Mouse (Mus musculus): ENCODE measurements around the gene Gm6096. TPM values are rescaled to one million over a fixed set of nuclear protein-coding genes. Genes with fewer than 3 reads are reported as not detected.
A peak's percentile ranks its signal among the peaks of the same experiment; 100 is the strongest.

Gene Gm6096
- polyA plus RNA-seq, 1 experiment from 2014 or later = 0.57 TPM

DNA sequence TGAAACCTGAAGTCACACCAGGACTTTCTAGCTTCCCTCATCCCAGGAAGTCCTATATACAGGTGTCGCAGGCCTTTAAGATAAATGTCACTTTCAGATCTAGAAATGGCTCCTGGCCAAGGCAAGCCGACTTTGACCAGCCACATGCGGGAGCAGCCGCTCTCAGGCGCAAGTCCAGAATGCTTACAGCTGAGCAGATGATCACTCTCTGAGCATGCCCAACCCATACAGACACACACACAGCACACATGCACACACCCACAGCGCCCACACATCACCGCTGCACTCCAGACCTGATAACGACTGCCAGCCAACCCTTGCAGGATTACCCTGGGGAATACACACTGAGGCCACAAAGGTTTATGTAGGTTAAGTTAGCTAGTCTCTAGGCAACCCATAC is 24.8 kb upstream of the Gm6096 start:
- no peak for ATAC-seq (ENCODE audit: borderline replicate concordance, extremely low read depth, low FRiP score, low TSS enrichment)
- H3K36me3 ChIP-seq = peaks cover 64% of the 10 kb centered on the region
- H3K9ac ChIP-seq = no peak overlapping the region
- H3K27ac ChIP-seq = no peak overlapping the region
- H3K4me3 ChIP-seq = no peak overlapping the region
- no peak overlapping the region for H3K4me2 ChIP-seq
- H3K9me3 ChIP-seq = no peaks in the 10 kb centered on the region
- no peaks in the 10 kb centered on the region for H3K27me3 ChIP-seq
- WGBS = 69% methylated on average over 8 of the region's 8 CpGs
- H3K4me1 ChIP-seq = peaks cover 23% of the 10 kb centered on the region

DNA sequence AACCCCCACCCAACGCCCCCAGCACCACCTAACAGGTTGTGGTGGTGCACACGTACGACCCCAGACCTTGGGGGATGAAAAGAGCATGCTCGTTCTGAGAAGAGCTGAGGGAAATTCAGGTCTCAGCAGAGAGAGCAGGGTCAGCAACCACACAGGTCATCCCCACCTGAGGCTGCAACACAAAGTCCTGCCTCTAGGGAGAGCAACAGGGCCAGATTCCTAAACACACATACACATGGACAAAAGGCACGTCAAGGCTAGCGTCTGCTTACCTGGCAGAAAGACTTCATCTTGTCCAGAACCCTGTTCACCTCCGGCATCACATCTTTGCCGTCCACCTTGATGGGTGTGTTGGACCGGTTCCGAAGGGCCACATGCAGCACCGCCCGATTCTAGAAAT is 24.0 kb upstream of the Gm6096 start:
- 87% methylated on average over 12 of the region's 12 CpGs for WGBS
- H3K4me2 ChIP-seq = no peak overlapping the region

DNA sequence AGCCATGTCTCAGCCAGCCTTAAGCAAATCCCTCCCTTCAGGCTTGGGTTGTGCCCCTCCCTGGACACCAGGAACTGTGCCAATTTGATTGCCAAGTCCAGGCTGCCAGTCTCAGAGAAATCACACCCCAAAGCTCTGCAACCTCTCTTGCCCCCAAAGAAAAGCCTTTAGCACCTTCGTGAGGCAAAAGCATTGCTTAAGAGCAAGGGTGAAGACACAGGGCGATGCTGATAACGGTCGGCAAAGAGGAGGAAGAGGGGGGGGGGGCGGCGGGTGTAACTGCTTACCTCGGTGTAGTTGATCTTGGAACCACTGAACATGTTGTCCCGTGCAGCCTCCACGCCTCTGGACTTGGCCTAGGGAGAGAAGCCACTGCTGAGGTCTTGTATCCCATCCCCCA is 22.2 kb upstream of the Gm6096 start:
- peaks cover 30% of the 10 kb centered on the region for H3K4me1 ChIP-seq
- no peaks in the 10 kb centered on the region for H3K27me3 ChIP-seq
- H3K4me3 ChIP-seq = peak overlapping the region; percentile 75
- H3K9ac ChIP-seq = 0 out of 2 replicates have a peak overlapping the region, but pooled peaks have one; percentile 18
- no peak for ATAC-seq (ENCODE audit: borderline replicate concordance, extremely low read depth, low FRiP score, low TSS enrichment)
- peaks cover 42% of the 10 kb centered on the region for H3K36me3 ChIP-seq
- no peaks in the 10 kb centered on the region for H3K9me3 ChIP-seq
- H3K4me2 ChIP-seq = peak overlapping the region; percentile 81
- no peak overlapping the region for H3K27ac ChIP-seq
- WGBS = 27% methylated on average over 8 of the region's 9 CpGs

More for the DNA sequence above, 24.0 kb upstream of the Gm6096 start:
- H3K9me3 ChIP-seq = no peaks in the 10 kb centered on the region
- H3K4me1 ChIP-seq = peaks cover 23% of the 10 kb centered on the region
- no peak overlapping the region for H3K9ac ChIP-seq
- no peak overlapping the region for H3K4me3 ChIP-seq
- H3K36me3 ChIP-seq = peaks cover 60% of the 10 kb centered on the region
- no peak overlapping the region for H3K27ac ChIP-seq
- no peak for ATAC-seq (ENCODE audit: borderline replicate concordance, extremely low read depth, low FRiP score, low TSS enrichment)
- no peaks in the 10 kb centered on the region for H3K27me3 ChIP-seq

DNA sequence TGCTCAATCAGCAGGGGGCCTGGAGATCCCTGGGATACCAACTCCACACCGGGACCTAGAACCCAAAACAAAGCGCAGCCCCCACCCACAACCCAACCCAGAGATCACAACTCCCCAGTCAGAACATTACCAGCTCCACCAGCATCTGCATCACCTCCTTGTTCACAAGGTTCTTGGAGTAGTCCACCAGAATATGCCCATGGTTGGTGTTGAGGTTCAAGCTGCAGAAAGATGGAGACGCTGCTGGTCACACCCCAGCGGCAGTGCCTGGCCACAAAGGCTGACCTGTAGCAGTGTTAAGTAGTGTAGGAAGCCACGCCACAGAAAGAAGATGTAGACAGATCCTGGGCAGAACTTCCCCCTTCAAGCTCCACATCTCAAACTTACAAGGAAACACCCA is 21.7 kb upstream of the Gm6096 start:
- no peak overlapping the region; the same call in 1 of the 2 replicates for H3K27ac ChIP-seq
- no peaks in the 10 kb centered on the region for H3K9me3 ChIP-seq
- H3K4me1 ChIP-seq = peaks cover 31% of the 10 kb centered on the region
- peak overlapping the region; percentile 72 for H3K9ac ChIP-seq
- peak overlapping the region; percentile 75 for H3K4me3 ChIP-seq
- no peak for ATAC-seq (ENCODE audit: borderline replicate concordance, extremely low read depth, low FRiP score, low TSS enrichment)
- H3K27me3 ChIP-seq = no peaks in the 10 kb centered on the region
- 4% methylated on average over 5 of the region's 5 CpGs for WGBS
- peak overlapping the region; percentile 81 for H3K4me2 ChIP-seq
- H3K36me3 ChIP-seq = peaks cover 38% of the 10 kb centered on the region

DNA sequence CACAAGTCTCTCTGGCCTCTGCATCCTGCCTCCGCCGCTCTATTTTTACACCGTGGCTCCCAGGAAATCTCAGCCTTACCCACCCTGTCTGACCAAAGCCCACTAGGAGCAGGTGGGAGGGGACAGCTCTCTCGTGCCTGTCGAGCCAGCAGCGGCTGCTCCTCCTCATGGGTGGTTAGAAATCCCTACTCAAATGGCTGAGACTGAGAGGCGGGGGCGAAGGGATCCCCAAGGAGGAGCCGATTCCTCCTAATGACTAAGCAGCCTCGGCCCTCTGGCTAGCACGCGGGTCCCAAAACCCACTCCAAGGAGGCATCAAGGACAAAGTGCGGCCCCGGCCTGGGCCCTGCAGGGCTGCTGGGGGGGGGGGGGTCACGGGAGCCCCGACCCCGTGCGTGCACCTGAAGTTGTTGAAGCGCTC is 21.1 kb upstream of the Gm6096 start:
- H3K4me3 ChIP-seq = peak overlapping the region; percentile 75
- peak; percentile 25 for ATAC-seq (ENCODE audit: borderline replicate concordance, extremely low read depth, low FRiP score, low TSS enrichment)
- peak overlapping the region; percentile 88 for H3K27ac ChIP-seq
- H3K9ac ChIP-seq = peak overlapping the region; percentile 72
- 0% methylated on average over 15 of the region's 19 CpGs for WGBS
- H3K36me3 ChIP-seq = peaks cover 35% of the 10 kb centered on the region
- no peaks in the 10 kb centered on the region for H3K9me3 ChIP-seq
- H3K4me1 ChIP-seq = peaks cover 32% of the 10 kb centered on the region
- no peaks in the 10 kb centered on the region for H3K27me3 ChIP-seq
- peak overlapping the region; percentile 81 for H3K4me2 ChIP-seq

- H3K27ac ChIP-seq = peak within 1 kb of the TSS; percentile 88
- peak; percentile 74 for ATAC-seq (ENCODE audit: borderline replicate concordance, extremely low read depth, low FRiP score, low TSS enrichment)
- 0% methylated on average over 39 of the region's 39 CpGs for WGBS
- H3K9me3 ChIP-seq = no peaks in the 10 kb centered on the region
- H3K4me3 ChIP-seq = peak within 1 kb of the TSS; percentile 75
- peaks cover 31% of the 10 kb centered on the region for H3K36me3 ChIP-seq
- H3K9ac ChIP-seq = peak within 1 kb of the TSS; percentile 72
- peak within 1 kb of the TSS; percentile 81 for H3K4me2 ChIP-seq
- no peaks in the 10 kb centered on the region for H3K27me3 ChIP-seq
- peaks cover 36% of the 10 kb centered on the region for H3K4me1 ChIP-seq
These were observed 20.7 kb upstream of the Gm6096 start, which contains the start of gene Gpi1 for GRCm38 (mm10) chr7:34230116-34230515. Gene Gpi1, minus strand, starts transcription at chr7:34230336.

- H3K4me2 ChIP-seq = peak overlapping the region; percentile 73
- H3K27me3 ChIP-seq = no peaks in the 10 kb centered on the region
- WGBS = 33% methylated on average over 7 of the region's 7 CpGs
- H3K4me1 ChIP-seq = peaks cover 35% of the 10 kb centered on the region
- ATAC-seq (ENCODE audit: borderline replicate concordance, extremely low read depth, low FRiP score, low TSS enrichment) = no peak
- peaks cover 21% of the 10 kb centered on the region for H3K36me3 ChIP-seq
- H3K9me3 ChIP-seq = no peaks in the 10 kb centered on the region
- peak overlapping the region; percentile 43 for H3K9ac ChIP-seq
- H3K4me3 ChIP-seq = peak overlapping the region; percentile 48
- H3K27ac ChIP-seq = peak overlapping the region; percentile 95
These were observed 17.8 kb upstream of the Gm6096 start for GRCm38 (mm10) chr7:34232785-34233725.

DNA sequence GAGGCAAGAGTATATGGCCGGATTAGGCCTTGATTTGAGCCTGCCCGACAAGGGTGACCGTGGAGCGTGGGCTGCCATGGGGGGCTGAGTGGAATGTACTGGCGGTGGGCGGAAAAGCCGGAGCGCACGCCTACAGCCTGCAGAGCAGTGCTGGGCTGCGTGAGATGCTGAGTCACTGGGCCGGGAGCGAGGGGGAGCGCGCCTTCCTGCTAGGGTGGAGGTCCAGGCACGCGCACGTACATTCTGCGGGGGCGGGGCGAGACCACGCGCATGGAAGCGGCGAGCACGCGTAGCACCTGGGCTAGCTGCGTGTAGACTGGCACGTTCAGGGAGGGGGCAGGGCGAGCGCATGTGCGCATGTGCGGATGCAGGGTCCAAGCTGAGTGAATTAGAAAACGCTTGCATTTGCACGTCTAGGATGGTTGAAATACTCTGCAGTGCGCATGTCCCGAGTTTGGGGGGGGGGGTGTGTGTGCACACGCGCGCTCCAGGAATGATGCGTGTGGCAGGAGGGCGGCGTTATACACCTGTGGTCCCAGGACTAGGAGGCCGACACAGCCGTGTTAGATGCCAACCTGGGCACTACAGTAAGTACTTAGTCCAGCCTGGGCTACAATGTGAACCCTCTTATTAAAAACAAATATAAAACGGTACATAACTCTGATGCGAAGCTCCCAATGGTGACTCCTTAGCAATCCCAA is 16.8 kb upstream of the Gm6096 start:
- H3K9ac ChIP-seq = peak overlapping the region; percentile 43
- WGBS = under 1% methylated on average over 46 of the region's 46 CpGs
- peak overlapping the region; percentile 73 for H3K4me2 ChIP-seq
- peak overlapping the region; percentile 48 for H3K4me3 ChIP-seq
- peak overlapping the region; percentile 95 for H3K27ac ChIP-seq
- no peaks in the 10 kb centered on the region for H3K9me3 ChIP-seq
- H3K4me1 ChIP-seq = peaks cover 25% of the 10 kb centered on the region
- H3K36me3 ChIP-seq = peaks cover 28% of the 10 kb centered on the region
- H3K27me3 ChIP-seq = no peaks in the 10 kb centered on the region
- peak; percentile 91 for ATAC-seq (ENCODE audit: borderline replicate concordance, extremely low read depth, low FRiP score, low TSS enrichment)

- H3K9ac ChIP-seq = peak overlapping the region; percentile 39
- H3K9me3 ChIP-seq = no peaks in the 10 kb centered on the region
- ATAC-seq (ENCODE audit: borderline replicate concordance, extremely low read depth, low FRiP score, low TSS enrichment) = no peak
- WGBS = under 1% methylated on average over 17 of the region's 17 CpGs
- peak overlapping the region; percentile 48 for H3K4me3 ChIP-seq
- no peaks in the 10 kb centered on the region for H3K27me3 ChIP-seq
- H3K4me1 ChIP-seq = peaks cover 19% of the 10 kb centered on the region
- H3K36me3 ChIP-seq = peaks cover 37% of the 10 kb centered on the region
- H3K27ac ChIP-seq = peak overlapping the region; percentile 95
- peak overlapping the region; percentile 73 for H3K4me2 ChIP-seq
These were observed 16.0 kb upstream of the Gm6096 start for GRCm38 (mm10) chr7:34234610-34235561.

DNA sequence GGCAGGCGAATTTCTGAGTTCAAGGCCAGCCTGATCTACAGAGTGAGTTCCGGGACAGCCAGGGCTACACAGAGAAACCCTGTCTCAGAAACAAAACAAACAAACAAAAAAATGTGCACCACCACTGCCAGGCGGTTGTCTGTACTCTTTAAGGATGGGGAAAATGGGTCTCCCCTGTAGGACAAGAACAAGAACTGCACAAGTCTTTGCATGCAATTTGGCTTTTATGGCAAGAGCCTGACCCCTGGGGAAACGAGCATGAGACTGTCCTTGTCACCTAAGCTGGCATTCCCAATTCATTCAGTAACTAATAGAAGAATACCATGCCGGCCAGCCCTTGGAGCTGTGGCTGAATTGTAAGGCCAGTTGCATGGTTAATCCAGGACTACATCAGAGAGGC is 15.2 kb upstream of the Gm6096 start:
- H3K27ac ChIP-seq = no peak overlapping the region
- no peak overlapping the region for H3K4me3 ChIP-seq
- H3K9ac ChIP-seq = no peak overlapping the region
- WGBS = 87% methylated on average over 5 of the region's 5 CpGs
- no peak overlapping the region for H3K4me2 ChIP-seq
- no peaks in the 10 kb centered on the region for H3K9me3 ChIP-seq
- ATAC-seq (ENCODE audit: borderline replicate concordance, extremely low read depth, low FRiP score, low TSS enrichment) = no peak
- no peaks in the 10 kb centered on the region for H3K27me3 ChIP-seq
- H3K36me3 ChIP-seq = peaks cover 42% of the 10 kb centered on the region
- H3K4me1 ChIP-seq = peaks cover 15% of the 10 kb centered on the region

DNA sequence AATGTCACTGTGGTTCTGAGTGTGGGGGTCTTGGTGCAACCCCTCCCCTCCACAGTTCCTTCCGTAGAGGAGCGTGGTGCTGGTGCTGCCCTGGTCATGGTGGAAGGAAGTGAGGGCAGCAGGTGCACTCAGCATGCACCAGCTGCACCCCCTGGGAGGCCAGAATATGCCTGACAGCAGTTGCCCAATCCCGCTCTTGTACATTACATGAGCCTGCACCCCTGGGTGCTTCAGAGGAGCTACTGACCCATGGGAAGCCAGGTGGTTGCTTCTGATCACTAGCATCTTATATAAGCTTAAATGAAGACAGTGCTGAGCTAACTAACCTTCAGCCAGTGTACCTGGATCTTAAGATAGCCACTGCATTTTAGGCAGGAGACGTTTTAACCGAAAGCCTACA is 12.8 kb upstream of the Gm6096 start:
- 92% methylated on average over 5 of the region's 5 CpGs for WGBS
- no peaks in the 10 kb centered on the region for H3K27me3 ChIP-seq
- no peak overlapping the region for H3K9ac ChIP-seq
- no peaks in the 10 kb centered on the region for H3K9me3 ChIP-seq
- no peak for ATAC-seq (ENCODE audit: borderline replicate concordance, extremely low read depth, low FRiP score, low TSS enrichment)
- no peak overlapping the region for H3K4me3 ChIP-seq
- no peak overlapping the region for H3K27ac ChIP-seq
- H3K4me2 ChIP-seq = no peak overlapping the region
- H3K4me1 ChIP-seq = peaks cover 12% of the 10 kb centered on the region
- peaks cover 63% of the 10 kb centered on the region for H3K36me3 ChIP-seq
